Mouse (Mus musculus) embryonic facial prominence, embryonic 11.5 days (tissue): ENCODE data around the gene Cyp2d34. TPM values are rescaled to one million over a fixed set of nuclear protein-coding genes. Genes with fewer than 3 reads are reported as not detected.

Source experiments
- ATAC-seq: fragments of 200-750 bp; cut with Nextera tagmentation; replicated peaks from 2 replicates; pipeline ENCODE4 v1.8.0; 2017; ENCODE audit warnings: low read depth; ENCODE audit not compliant: insufficient number of reproducible peaks, low FRiP score, low TSS enrichment
- DNase-seq: peaks from one replicate; pipeline ENCODE4 v3.0.0-alpha.2; 2015; ENCODE audit warnings: low spot score
- H3K27ac ChIP-seq: fragments of 300-500 bp; sonication (generic); replicated peaks from 2 replicates; pipeline ENCODE4 v1.5.1; 2014; ENCODE audit warnings: mild to moderate bottlenecking, low read depth, low read length, control low read depth
- H3K27me3 ChIP-seq: fragments of 300-500 bp; sonication (generic); 2 replicates; pipeline ENCODE4 v1.6.1; 2014; ENCODE audit warnings: mild to moderate bottlenecking, low read length, moderate library complexity, mixed read lengths; ENCODE audit not compliant: control insufficient read depth, insufficient read depth
- H3K36me3 ChIP-seq: fragments of 300-500 bp; sonication (generic); replicated peaks from 2 replicates; pipeline ENCODE4 v1.6.1; 2014; ENCODE audit warnings: low read depth, mild to moderate bottlenecking, low read length, moderate library complexity, mixed read lengths; ENCODE audit not compliant: control insufficient read depth, insufficient read depth
- H3K4me1 ChIP-seq: fragments of 300-500 bp; sonication (generic); 2 replicates; pipeline ENCODE4 v1.6.1; 2014; ENCODE audit warnings: low read length, mixed read lengths; ENCODE audit not compliant: control insufficient read depth, insufficient read depth
- H3K4me2 ChIP-seq: fragments of 300-500 bp; sonication (generic); 2 replicates; pipeline ENCODE4 v1.6.1; 2014; ENCODE audit warnings: low read depth, mild to moderate bottlenecking, control low read depth, low read length, moderate library complexity
- H3K4me3 ChIP-seq: fragments of 300-500 bp; sonication (generic); 2 replicates; pipeline ENCODE4 v1.5.1; 2014; ENCODE audit warnings: low read depth, low read length, control low read depth
- H3K9ac ChIP-seq: fragments of 300-500 bp; sonication (generic); replicated peaks from 2 replicates; pipeline ENCODE4 v1.6.1; 2014; ENCODE audit warnings: mild to moderate bottlenecking, control low read depth, low read length
- H3K9me3 ChIP-seq: fragments of 300-500 bp; sonication (generic); replicated peaks from 2 replicates; pipeline ENCODE4 v1.6.1; 2016; ENCODE audit warnings: mild to moderate bottlenecking, low read length, inconsistent platforms, mixed read lengths; ENCODE audit not compliant: control insufficient read depth
- WGBS: fragments of 180-500 bp; shearing (Covaris S2); extraction: QIAGEN DNeasy Blood & Tissue Kit; methylation state at CpG from one replicate; pipeline ENCODE4 v1.1.7; 2014; 5-methylcytosine and 5-hydroxymethylcytosine counted together
- polyA plus RNA-seq: library from polyadenylated mRNA; unstranded; fragments of >200 nt; fragmentation: Nextera tagmentation; extraction: Ambion mirVana; gene quantifications from 2 replicates; pipeline ENCODE4 v1.2.1, GENCODE M21; 2014

Cyp2d34 gene
- polyA plus RNA-seq = not detected in 2 replicates

DNA sequence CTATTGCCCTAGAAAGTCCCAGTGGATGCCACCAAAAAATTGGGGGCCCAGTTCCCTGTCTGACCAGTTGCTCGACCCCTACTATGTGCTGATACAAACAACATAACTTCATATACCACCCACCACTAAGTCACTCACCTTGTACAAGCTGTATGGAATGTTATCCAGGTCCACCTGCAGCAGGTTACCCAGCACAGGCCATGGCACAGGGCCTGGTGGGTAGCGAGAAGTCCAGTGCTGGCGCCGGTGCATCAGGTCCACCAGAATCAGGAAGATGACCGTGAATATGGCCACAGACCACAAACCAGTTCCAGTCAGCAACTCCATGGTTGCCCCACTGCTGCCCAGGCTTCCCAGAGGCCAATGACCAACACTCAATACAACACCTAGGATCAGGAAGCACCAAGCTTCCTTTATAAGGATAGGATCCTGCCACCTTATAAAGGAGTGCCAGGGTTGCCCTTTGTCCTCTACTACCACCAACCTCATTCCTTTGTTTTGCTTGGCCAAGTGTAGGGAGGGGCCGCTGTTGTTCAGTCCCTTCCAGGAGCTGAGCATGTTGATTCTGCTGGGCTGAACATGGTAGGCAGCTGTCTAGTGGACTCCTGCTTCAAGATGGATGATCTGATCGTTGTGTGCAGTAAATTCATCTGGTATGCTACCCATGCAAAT, at the start of gene Cyp2d34:
Gene Cyp2d34, minus strand, starts transcription at position 416 of the 672 bp plus-strand sequence.
- H3K27me3 ChIP-seq = no peaks in the 10 kb centered on the region
- no peak within 1 kb of the TSS for H3K4me3 ChIP-seq
- no peak within 1 kb of the TSS for H3K27ac ChIP-seq
- H3K9ac ChIP-seq = no peak within 1 kb of the TSS
- no peak for ATAC-seq
- no peaks in the 10 kb centered on the region for H3K4me1 ChIP-seq
- H3K9me3 ChIP-seq = no peaks in the 10 kb centered on the region
- no peak for DNase-seq
- H3K36me3 ChIP-seq = no peaks in the 10 kb centered on the region
- no peak within 1 kb of the TSS for H3K4me2 ChIP-seq
- 87% methylated on average over 7 of the region's 7 CpGs for WGBS

DNA sequence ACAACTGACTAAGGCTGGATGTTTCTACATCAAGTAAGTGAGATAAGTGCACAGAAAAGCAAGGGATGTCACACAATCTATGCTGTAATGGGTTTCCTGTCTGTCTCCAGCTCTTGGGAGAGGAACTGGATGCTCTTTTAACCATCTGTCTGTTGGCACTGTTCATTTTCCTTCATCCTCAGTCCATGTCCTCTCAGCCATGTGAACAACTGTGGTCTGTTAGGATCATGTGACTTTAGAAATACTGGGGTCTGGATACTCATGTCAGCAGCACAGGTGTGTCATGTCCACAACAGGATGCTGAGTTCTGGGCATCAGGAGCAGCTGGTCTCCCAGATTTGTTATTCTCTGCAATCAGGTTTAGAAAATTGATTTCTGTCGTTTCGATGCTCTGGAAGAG, 35.6 kb upstream of the Cyp2d34 start:
- H3K36me3 ChIP-seq = no peaks in the 10 kb centered on the region
- H3K9me3 ChIP-seq = no peaks in the 10 kb centered on the region
- H3K4me1 ChIP-seq = no peaks in the 10 kb centered on the region
- ATAC-seq (no peak), DNase-seq (no peak)
- no peak overlapping the region for H3K9ac ChIP-seq
- WGBS = 82% methylated on average over 2 of the region's 2 CpGs
- H3K4me2 ChIP-seq = no peak overlapping the region
- H3K27me3 ChIP-seq = no peaks in the 10 kb centered on the region
- no peak overlapping the region for H3K27ac ChIP-seq
- H3K4me3 ChIP-seq = no peak overlapping the region

DNA sequence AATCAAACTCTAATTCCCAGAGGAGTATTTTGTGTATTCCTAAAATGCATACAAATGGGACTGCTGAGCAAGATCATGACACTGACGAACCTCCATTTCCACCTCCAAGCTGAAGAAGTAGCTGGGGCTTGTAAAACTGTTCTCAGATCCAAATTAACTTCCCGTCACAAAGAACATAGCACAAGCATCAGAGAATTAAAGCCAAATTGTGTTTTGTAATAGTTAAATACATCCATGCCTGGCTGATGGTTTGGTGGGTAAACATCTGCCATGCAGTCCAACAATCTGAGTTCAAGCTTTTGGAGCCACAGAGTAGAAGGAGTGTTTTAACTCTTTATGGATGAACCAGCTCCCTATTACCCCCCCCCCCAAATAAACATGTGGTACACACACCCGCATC, 23.6 kb upstream of the Cyp2d34 start:
- ATAC-seq (no peak), DNase-seq (no peak)
- Histone ChIP-seq H3K27ac (no peak overlapping the region), H3K4me2 (no peak overlapping the region), H3K36me3 (no peaks in the 10 kb centered on the region), H3K9me3 (no peaks in the 10 kb centered on the region), H3K9ac (no peak overlapping the region), H3K4me1 (no peaks in the 10 kb centered on the region), H3K4me3 (no peak overlapping the region), H3K27me3 (no peaks in the 10 kb centered on the region)
- WGBS = 78% methylated on average over 3 of the region's 3 CpGs

DNA sequence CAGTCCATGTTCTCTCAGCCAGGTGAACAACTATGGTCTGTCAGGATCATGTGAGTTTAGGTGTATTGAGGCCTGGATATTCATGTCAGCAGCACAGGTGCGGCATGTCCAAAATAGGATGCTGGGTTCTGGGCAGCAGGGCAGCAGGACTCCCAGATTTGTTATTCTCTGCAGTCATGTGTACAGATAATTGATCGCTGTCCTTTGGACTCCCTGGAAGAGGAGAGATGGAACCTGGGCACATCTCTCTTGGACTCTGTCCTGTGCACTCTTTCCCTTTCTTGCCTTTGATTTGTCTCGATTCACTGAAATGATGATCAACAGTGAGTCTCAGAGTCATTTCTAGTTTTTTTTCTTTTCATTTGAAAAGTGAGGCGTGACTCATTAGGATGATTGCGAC, 23.0 kb upstream of the Cyp2d34 start:
- WGBS = 89% methylated on average over 5 of the region's 5 CpGs
- DNase-seq (no peak), ATAC-seq (no peak)
- H3K4me1 ChIP-seq = no peaks in the 10 kb centered on the region
- no peaks in the 10 kb centered on the region for H3K9me3 ChIP-seq
- no peak overlapping the region for H3K4me2 ChIP-seq
- H3K36me3 ChIP-seq = no peaks in the 10 kb centered on the region
- no peak overlapping the region for H3K27ac ChIP-seq
- H3K4me3 ChIP-seq = no peak overlapping the region
- no peaks in the 10 kb centered on the region for H3K27me3 ChIP-seq
- no peak overlapping the region for H3K9ac ChIP-seq

DNA sequence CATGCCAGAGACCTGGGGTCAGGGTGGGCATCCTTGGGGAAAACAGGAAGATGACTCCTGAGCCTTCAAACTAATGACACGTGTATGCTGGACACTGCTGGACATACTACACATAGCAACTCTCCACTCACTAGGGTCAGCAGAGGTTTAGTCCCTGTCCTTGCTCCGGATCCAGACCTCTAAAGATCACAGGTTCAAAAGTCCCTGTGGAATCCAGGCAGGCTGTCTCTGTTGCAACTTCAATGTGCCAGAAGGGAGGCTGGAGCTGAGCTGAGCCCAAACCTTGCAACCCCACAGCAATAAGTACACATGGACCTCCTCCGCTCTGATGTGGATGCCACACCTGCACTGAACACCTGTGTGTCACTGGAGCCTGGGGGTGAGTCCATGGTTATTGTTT, 22.0 kb upstream of the Cyp2d34 start:
- no peaks in the 10 kb centered on the region for H3K27me3 ChIP-seq
- H3K27ac ChIP-seq = no peak overlapping the region

DNA sequence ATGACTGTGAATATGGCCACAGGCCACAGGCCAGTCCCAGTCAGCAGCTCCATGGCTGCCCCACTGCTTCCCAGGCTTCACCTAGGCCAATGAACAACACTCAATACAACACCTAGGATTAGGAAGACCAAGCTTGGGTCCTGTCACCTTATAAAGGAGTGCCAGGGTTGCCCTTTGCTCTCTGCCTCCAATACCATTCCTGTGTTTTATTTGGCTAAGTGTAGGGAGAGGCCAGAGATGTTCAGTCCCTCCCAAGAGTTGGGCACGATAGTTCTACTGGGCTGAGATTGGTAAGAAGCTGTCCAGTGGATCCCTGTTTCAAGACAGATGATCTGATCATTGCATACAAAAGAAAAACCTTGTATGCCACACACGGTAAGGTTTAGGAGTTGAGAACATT, 21.2 kb upstream of the Cyp2d34 start:
- Histone ChIP-seq H3K4me1 (no peaks in the 10 kb centered on the region), H3K27me3 (no peaks in the 10 kb centered on the region), H3K9ac (no peak overlapping the region), H3K27ac (no peak overlapping the region), H3K9me3 (no peaks in the 10 kb centered on the region), H3K4me3 (no peak overlapping the region), H3K4me2 (no peak overlapping the region), H3K36me3 (no peaks in the 10 kb centered on the region)
- DNase-seq (no peak), ATAC-seq (no peak)
- 84% methylated on average over 2 of the region's 2 CpGs for WGBS

More for the DNA sequence above, 22.0 kb upstream of the Cyp2d34 start:
- no peak for DNase-seq
- Histone ChIP-seq H3K4me2 (no peak overlapping the region), H3K9me3 (no peaks in the 10 kb centered on the region), H3K9ac (no peak overlapping the region), H3K4me1 (no peaks in the 10 kb centered on the region), H3K36me3 (no peaks in the 10 kb centered on the region), H3K4me3 (no peak overlapping the region)
- WGBS = 75% methylated on average over 3 of the region's 3 CpGs
- ATAC-seq = no peak

DNA sequence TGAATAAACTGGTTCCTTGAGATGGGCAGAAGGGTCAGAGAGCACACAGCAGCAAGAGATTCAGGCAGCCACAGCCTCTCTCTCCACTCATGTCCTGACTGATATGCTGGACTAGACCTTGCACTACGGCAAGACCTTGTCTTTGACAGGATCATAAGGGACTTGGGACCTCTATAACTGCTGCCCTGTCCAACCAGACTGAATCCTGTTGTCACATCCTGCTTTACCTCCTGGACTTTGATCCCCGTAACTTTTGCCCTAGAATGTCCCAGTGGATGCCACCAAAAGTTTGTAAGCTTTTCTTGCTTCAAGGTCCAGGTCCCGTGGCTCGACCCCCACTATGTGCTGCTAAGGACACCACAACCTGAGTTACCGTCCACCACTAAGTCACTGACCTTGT, 20.6 kb upstream of the Cyp2d34 start:
- no peak for ATAC-seq
- Histone ChIP-seq H3K36me3 (no peaks in the 10 kb centered on the region), H3K4me3 (no peak overlapping the region), H3K4me2 (no peak overlapping the region), H3K27me3 (no peaks in the 10 kb centered on the region), H3K9me3 (no peaks in the 10 kb centered on the region), H3K27ac (no peak overlapping the region), H3K9ac (no peak overlapping the region), H3K4me1 (no peaks in the 10 kb centered on the region)
- 84% methylated on average over 5 of the region's 5 CpGs for WGBS
- DNase-seq = no peak

DNA sequence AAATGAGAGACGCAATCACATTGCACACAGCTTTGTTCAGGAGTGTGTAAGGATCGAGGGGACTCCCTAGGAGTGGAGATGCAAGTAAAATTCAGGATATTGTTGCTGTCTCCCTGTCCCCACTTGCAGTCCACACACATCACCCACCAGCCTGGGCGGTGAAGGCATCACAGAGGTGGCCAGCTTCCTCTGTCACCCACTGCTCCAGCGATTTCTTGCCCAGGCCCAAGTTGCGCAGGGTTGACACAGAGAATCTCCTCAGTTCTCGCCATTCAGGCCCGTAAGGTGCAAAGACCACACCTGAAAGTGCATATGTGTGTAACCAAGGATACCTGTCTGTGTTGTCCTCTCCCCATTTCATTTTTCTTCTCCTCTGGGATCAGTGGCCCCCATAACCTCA, 19.5 kb upstream of the Cyp2d34 start:
- DNase-seq = no peak

More for the DNA sequence above, 19.5 kb upstream of the Cyp2d34 start:
- no peak overlapping the region for H3K27ac ChIP-seq
- WGBS = 91% methylated on average over 7 of the region's 7 CpGs
- no peak overlapping the region for H3K4me2 ChIP-seq
- H3K36me3 ChIP-seq = no peaks in the 10 kb centered on the region
- no peaks in the 10 kb centered on the region for H3K9me3 ChIP-seq
- H3K4me1 ChIP-seq = no peaks in the 10 kb centered on the region
- no peak for ATAC-seq
- H3K4me3 ChIP-seq = no peak overlapping the region
- no peaks in the 10 kb centered on the region for H3K27me3 ChIP-seq
- no peak overlapping the region for H3K9ac ChIP-seq
